Mouse (Mus musculus) right cerebral cortex, postnatal 4 days (tissue): ENCODE results near the gene Unc79.

Source experiments
- DNase-seq: peaks from one replicate; pipeline ENCODE4 v3.0.0-alpha.2; 2022

Unc79 gene

DNA sequence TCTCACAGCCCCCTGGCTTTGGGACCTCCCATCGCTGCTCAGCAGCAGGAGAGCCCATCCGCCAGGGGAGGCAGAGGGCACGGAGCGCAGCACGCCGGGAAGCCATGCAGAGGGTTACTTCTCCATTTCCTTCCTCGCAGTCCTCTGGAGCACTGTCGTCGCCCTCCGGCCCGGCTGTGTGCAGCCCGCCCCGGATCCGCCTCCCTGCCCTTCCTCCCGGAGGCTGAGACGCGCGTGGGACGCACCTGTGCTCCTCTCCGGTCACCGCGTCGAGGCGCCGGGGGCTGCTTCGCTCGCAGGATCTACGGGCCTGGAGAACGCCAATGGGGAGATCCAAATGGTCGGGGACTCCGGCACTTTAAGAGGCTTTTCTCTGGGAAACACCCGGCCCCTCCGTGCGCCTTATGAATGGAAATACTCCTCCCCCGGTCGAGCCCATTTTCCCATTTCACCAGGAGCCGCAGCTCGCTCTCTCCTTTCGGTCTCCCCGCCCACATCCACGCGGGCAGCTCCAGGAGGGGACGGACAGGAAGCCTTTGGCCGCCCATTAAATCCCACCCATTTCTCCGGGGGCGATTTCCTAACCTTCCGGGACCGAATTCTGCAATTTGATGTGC is at the start of gene Unc79:
Gene Unc79 (plus strand): TSS at position 82 of the 617 bp plus-strand sequence.
- peak; percentile 79 for DNase-seq

DNA sequence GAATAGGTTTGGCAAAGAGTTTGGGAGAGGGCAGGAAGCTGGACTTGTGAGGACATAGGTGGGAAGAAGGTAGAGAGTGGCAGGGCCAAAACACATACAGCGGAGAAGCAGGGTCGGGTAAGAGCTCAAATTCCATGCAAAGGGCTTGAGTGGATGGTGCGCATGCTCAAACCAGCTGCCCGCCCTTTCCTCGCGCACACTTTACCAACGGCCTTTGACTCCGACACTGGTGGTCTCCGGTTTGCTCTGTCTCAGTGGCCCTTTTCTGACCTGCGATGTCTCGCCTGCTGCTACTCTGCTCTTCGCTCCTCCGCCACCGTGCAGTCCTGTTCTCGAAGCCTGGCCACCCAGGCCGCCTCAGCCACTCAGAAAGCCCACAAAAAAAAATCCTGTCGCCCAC is 49.6 kb upstream of the Unc79 start, which contains the start of gene Cox8c:
Gene Cox8c (plus strand): TSS at position 226 of the 400 bp plus-strand sequence.
- DNase-seq: no peak

DNA sequence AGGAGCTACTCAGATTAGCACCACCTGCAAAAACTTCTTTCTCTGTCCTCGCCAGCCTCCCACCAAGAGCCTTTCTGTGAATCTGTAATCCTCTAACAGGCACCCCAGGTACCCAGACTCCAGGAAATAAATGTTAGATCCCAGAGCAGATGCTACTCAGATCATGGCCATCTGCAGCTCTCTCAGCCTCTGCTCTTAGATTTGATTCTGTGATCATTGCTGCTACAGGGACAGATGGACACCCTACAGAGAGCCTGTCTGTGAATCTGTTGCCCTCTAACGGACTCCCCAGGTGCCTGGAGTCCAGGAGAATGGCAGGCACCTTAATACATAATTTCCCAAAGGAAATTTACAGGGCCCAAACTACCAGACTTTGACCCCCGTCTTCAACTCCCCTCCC is 40.5 kb upstream of the Unc79 start:
- no peak for DNase-seq

DNA sequence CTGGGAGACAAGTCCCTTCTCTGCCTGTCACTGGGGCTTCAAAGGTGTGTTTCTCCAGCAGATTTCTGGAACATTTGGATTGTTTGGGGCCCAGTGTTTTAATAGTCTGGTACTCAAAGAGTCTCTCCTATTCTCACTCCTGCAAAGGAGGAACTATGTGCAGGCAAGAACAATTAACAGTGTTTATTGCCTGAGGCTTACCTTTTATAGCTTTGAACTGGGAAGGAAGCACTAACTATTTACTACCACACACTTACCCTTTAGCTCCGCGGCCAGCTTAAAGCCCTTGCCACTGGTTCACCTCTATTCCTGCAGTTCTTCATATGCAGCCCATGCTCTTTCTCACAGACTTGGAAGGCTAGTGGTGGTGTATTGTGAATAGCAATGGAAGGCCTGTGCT is 32.6 kb upstream of the Unc79 start:
- DNase-seq: no peak

DNA sequence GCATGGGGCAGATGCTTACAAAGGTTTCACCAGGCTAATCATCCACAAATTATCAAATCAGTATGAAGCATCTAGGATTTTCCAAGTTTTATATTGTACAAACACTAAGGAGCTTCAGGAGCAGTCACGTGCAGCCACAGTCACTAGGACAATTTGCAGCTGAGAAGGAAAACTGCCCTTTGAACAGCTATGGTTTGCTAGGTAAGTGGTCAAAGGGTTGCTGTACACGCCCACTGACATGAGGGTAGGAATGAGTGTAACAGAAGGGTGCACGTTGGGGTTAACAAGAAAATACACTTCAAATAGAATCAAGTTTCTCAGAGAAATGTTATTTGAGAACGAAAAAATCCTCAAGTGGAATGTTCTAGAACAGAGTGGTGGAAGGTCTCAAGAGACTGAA is 18.9 kb upstream of the Unc79 start:
- DNase-seq: no peak

DNA sequence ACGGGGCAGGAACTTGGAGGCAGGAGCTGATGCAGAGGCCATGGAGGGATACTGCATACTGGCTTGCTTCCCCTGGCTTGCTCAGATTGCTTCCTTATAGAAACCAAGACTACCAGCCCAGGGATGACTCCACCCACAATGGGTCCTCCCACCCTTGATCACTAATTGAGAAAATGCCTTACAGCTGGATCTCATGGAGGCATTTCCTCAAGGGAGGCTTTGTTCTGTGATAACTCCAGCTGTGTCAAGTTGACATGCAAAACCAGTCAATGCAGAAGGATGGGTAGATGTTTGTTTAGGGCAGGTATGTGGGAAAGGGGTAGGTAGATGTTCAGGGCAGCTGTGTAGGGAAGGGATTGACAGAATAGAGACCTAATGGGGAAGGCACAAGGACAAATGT is 18.3 kb upstream of the Unc79 start:
- no peak for DNase-seq

DNA sequence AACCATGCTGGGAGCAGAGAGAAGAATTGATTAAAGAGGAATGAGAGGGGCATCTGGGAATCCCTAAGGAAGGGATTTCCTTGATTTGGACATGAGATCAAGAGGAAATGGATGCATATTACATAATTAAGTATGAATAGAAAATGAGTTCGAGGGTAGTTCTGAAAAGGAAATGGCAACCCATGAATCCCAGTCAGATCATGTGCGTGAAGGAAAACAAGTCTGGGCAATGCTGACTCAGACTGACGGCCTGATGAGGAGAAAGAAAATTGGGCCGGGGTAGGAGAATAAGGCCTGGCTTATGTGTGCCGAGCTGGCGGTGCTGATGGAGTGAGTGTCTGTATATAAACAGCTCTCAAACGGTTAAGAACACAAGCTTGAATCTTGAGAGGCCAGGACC is 17.9 kb upstream of the Unc79 start:
- no peak for DNase-seq

DNA sequence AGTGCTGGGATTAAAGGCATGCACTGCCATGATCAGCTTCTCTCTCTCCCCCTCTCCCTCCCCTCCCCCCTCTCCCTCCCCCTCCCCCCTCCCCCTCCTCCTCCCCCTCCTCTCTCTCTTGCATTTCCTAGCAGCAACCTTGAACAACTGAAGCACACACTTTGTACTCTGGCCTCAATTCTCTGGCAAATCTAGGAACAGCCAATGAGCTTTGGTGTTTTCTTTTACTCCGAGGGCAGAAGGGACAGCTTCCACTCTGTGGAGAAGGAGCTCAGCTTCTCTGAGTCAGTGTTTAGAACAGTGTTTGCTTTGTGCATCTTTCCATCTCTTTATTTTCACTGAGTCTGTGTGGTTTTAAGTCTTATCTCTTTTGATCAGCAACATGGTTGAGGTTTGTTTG is 12.8 kb upstream of the Unc79 start:
- DNase-seq: no peak

DNA sequence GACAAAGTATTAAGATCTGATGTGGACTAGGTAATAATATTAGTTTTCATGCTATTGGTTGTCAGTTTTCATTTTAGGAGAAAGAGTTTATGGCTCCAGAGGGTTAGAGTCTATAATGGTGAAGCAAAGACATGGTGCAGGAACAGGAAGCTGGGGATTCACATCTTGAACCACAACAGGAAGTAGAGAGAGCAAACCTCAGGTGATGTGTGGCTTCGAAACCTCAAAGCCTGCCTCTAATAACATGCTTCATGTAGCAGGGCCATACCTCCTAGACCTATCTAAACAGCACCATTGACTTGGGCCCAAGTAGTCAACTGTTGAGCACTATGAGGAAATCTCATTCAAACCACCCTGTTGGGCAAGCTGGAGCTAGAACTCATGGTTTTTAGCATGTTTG is 3.1 kb upstream of the Unc79 start:
- no peak for DNase-seq

DNA sequence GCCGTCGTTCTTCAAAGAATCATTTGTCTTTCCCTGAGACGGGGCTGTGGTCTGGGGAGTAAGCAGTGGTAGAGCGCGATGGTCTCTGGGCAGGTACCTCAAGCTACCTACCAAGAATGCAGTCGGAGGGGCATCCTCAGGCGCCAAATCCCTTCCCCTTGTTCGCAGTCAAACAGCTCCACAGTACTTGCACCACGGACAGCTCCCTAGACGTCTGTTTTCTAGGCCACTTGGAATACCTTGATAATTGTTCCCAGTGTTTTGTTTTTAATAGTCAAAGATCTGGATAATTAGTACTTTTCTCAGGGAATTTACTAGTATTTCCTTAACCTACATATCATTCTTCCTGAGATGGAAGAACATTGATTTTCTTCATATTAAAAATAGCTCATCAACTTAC is 833 bp upstream of the Unc79 start:
- no peak for DNase-seq

DNA sequence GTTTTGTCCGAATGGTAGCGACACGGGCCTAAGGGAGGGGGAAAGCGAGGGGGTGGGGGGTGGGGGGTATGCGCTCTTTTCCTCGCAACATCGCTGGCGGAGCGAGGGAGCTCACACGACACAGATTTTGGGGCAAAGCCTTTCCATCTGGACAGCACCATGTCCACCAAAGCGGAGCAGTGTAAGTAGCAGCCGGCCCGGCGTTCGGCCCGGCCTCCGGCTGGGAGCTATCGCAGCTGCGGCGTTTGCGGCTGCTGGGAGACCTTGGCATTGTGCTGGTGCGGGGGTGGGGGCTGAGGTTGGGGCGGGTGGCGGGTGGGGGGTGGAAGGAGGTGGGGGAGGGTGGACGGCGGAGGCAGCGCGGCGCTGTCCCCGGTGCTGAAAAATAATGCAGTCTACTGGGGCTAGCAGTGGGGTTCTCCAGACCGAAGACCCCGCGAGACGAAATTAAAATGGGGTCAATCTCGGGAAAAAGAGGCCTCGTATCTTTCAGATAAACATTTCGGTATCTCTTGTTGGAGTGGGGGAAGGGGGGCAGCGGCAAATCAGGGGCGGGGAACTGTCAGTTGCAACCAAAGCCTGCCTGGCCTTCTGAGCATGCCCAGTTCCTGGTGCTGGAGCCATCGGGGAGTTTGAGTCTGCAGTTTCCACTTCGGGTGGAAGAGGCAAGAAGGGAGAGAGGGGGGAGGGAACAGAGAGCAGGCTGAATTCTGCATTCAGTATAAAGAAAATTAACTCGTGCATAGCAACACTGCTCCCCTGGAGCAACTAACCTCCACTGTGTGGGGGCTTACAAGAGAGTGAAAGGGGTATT is 943 bp downstream of the Unc79 start:
- peak; percentile 71 for DNase-seq

DNA sequence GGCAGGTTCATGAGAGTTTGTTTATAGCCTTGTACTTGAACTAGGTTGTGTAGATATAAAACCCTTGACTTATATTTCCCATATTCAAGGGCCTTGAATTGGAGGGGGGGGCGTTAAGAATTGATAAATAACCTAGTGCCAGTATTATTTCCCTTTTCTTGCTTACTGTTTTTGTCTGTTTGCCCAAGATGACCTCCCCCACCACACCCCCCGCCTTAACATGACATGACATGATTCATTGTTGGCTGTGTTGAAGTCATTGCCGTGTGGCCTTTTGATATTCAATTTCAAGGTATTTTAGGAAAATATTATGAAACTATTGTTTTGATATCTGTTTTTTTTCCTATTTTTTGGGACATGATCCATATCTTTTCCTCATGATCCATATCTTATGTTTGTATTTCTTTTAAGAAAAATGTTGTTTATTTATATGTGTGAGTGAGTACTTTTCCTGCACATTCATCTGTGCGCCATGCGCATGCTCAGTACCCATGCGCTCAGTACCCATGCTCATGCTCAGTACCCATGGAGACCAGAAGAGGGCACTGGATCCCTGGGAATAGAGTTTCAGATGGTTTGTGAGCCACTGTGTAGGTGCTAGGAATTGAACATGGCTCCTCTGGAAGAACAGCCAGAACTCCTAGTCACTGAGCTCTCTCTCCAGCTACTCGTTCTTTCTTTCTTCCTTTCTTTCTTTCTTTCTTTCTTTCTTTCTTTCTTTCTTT is 11.6 kb downstream of the Unc79 start:
- DNase-seq: no peak

DNA sequence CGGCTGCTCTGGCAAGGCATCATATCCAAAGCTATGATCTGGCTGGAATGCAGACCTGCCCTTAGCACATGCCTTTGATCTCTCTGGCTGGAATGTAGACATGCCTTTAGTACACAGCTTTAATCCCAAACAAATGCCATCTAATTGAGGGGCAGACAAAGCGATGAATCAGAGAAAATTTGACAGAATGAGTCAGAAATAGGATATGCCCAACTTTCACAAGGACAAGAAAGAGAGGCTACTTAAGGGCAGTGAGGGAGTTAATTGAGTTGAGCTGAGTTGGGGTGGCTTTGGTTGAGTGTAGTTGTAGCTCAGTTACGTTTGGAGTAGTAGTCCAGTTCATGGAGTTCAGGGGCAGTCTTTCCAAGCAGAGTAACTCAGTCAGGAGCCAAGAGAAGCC is 12.4 kb downstream of the Unc79 start:
- DNase-seq: no peak

DNA sequence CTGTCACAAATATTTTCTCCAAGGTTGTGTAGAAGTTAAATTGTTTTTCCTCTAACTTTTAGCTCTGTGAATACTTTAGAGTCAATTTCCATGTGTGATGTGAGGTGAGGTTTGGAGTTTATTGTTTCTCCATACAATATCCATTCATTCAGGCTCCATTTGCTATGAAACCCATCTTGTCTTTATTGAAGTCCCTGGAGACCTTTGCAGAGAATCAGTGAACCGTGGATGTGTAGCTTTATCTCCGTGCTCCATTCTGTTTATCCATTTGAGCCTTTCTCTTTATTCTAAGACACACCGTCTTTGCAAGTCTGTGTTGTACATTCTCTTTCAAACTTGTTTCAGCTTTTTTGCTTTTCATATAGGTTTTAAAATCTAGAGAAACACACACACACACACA is 15.8 kb downstream of the Unc79 start:
- DNase-seq: no peak

DNA sequence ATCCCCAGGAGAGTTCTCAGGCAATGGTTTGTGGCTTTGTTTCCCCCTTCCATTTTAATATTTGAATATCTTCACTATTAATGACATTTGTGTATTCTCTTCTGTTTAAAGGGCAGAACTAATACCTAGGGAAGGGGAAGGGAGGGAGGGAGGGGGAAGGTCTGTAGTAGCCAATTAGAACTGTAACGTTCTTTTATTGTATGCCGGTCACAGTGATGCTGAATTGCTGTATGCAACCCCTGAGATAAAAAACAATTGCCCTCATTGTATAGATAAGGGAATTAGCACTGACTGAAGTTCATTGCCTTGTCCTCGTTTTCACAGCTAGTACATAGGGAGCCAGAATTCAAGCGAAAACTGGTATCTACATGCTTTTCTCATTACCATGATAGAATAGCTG is 31.9 kb downstream of the Unc79 start:
- no peak for DNase-seq

DNA sequence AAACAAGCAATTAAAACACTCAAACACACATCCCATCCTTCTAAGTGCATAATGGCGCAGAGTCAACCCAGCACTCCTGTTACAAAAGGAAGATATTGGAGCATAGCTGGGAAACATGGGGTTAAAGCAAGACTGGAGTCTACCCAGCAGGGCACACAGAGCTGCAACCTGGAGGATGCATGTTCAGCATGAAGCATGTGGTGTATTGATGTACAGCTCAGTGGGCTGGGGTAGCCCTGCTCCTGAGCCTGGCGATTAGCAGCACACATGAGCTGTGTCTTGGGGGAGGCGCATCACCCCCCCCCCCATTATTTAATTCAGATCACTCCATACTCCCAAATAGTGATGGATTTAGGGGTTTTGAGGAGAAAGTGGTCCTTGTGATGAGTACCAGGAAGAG is 32.9 kb downstream of the Unc79 start:
- DNase-seq: no peak

DNA sequence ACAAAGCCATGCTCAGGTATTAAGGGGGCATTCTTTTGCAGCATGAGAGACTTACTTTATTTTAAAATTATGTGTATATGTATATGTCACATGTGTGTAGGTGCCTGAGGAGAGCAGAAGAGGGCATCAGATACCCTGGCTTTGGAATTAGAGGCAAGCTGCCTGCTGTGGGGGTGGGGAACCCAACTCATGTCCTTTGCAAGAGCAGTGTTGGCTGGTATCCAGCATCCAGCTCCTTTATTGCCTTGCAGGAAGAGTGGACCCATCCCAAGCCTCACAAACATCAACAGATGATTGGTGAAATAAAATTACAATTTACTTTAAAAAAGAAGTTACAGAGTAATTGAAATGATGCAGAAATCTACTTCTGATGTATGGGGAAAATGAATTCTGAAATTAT is 36.7 kb downstream of the Unc79 start:
- peak; percentile 13 for DNase-seq

DNA sequence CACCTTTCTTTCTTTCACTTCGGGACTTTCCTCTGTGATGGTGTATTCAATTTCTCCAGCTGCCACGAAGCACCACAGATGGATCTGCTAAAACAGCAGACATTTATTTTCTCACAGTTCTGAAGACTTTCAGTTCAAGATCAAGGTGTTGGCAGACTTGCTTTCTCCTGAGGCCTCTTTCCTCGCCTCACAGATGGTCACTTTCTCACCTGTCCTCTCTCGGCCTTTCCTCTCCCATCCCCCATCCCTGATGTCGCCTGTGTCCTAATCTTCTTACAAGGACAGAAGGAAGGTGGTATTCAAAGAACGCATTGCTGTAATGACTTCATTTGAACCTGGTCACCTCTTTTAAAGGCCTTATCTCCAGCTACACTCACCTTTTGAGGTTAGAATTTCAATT is 39.1 kb downstream of the Unc79 start:
- no peak for DNase-seq

DNA sequence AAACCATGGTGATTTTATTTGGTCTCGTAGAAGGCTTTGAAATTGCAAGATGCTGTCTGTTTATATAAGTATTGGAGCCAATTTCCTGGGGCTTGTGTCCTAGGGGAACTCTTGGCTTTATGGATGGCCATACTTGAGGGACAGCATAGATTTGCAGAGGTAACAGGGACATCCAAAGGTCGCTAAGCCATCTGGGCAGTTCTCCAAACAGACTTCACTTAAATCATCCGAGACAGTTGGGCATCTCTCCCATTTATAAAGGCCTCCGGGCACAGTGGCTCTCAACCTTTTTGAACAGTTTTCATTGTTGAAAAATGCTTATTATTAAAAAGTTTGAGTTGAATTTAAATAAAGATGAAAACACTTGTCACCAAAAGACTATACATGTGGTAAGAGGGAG is 59.8 kb downstream of the Unc79 start:
- no peak for DNase-seq

DNA sequence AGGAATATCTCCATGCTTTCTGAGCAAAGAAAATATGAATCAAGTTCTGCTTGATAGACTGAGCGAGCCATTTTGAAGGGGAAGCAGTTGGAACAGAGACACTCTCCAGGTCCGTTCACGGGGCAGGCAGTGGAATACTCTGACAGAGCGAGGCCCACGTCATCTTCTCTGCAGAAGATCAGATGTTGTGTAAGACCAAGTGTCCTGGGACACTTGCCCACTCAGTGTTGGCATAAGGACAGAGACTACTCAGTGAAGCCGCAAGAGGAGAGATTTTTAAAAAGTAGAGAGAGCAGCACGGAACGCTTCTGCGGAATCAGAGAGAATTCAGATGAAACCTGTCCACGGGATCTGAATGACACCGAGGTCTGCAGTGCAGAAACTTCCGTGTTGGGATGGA is 69.5 kb downstream of the Unc79 start:
- DNase-seq: no peak

DNA sequence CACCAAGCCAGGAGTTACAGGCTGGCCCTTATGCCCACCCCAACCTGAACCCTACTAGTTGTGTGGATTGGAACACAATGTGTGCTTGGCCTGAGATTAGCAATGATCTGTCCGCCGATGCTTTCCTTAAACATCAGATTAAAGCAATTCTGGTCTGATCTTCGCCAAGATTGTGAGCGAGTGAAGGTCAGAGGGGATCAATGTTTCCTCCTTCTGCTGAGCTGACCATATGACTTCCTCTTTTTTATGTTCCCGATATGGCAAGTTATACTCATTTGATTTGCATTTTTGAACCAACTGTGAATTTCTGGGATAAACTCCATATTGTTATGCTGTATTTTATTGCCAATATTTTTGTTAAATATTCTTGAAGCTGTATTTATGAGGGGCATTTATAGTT is 88.0 kb downstream of the Unc79 start:
- DNase-seq: no peak

DNA sequence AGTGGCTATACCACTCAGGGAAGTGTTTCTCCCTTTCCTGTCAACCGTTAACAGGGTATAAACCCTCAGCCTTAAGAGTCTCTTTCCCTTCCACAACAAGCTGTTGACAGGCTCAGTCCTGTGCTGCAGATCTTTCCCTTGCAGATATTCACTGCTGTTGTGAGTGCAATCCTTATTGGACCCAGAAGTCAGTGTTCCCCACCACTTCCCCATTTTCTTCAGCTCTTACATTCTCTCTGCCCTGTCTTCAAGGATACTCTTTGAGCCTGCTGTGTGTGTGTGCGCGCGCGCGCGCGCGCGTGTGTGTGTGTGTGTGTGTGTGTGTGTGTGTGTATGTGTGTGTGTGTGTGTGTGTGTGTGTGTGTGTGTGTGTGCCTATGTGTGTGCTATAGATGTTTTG is 90.7 kb downstream of the Unc79 start:
- DNase-seq: no peak

DNA sequence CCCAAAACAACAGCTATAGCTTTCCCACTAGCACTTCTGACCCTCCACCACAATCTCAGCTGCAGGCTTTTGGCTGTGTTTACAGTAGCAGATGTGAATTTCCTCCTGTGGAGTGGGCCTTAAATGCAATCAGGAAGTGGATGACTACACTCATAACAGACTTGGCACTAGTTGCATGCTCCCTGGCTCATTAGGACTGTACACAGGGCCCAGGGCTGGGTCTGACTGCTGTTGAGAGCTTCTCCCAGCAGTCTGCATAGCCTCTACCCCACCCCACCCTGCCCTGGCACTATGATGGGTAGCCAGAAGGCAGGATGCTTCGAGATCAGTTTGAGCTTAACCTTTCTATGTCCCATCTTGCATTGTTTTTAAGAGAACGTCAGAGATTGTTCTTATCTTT is 91.5 kb downstream of the Unc79 start:
- no peak for DNase-seq

DNA sequence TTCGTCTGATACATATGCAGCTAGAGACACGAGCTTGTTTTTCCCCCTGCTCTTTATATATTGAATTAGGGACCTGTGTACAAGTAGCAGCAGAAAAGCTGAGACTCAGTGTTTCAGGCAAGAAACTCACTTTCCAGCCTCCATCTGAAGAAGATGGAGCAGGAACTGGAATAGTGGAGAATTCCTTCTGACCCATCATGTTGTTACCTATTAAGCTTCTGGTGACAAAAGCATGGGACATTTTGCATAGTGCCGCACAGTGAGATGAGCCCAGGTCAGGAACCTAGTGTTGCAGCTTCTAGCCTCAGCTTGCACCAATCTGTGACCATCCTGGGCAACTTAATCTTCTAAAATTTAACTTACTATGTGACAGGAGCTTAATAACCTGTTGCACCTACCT is 92.7 kb downstream of the Unc79 start:
- no peak for DNase-seq
